Mouse (Mus musculus): Measurements from ENCODE around the gene Dmrta1. TPM values are rescaled to one million over a fixed set of nuclear protein-coding genes. Genes with fewer than 3 reads are reported as not detected.

Gene Dmrta1
- total and polyA plus RNA-seq, 2 experiments, result 0.06 to 0.28 TPM

DNA sequence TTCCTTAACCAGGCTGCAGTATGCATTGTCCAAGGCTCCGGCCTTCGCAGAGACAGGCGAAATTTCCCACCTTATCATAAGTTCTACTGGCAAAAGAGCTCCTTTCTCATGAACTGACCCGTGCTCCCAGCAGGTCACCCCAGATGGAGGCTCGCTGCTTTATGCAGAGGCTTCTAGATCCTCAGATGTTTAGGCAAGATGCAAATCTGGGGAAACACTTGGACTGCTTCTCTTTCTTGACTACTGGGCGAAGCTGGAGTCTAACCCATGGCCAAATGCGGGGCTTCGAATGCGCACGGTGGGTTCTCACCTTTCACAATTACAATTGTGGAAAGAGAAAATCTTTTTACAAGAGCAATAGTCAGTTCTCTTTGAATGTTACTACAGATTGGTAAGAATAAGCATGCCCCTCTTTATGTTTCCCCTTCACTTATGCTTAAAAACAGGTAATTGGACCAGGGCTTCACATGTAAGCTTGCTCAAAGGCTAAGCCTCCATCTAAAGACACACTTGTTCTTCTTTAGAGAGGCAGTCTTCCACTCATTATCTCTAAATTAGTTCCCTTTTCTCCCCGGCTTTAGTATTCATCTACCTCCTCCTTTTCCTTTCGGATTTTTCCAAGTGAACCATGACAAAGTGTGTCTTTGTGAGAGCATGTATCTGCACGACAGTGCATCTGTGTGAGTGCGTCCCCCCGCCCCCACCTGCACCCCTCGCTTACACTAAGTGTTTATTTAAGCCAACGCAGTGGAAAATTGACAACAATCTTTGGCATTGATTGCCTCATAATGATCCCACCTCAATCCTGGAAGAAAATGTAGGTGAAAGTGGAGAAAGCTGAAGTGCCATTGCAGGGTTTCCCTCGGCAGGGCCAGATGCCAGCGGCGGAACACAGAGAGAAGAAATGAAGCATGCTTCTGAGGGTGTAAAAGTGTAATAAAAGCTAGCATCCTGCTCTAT, 28.6 kb upstream of the Dmrta1 start:
- no peaks in the 10 kb centered on the region for H3K27me3 ChIP-seq (ENCODE audit: control insufficient read depth, insufficient read depth, low read length)
- H3K4me3 ChIP-seq (ENCODE audit: insufficient read depth, low read depth, low read length), result no peak overlapping the region
- DNase-seq (ENCODE audit: extremely low read depth, low read depth, low spot score), result no peak
- 83% methylated on average over 20 of the region's 20 CpGs for WGBS
- H3K36me3 ChIP-seq (ENCODE audit: control insufficient read depth, insufficient read depth, low read length), result no peaks in the 10 kb centered on the region
- H3K4me1 ChIP-seq (ENCODE audit: control insufficient read depth, insufficient read depth, low read length), result no peaks in the 10 kb centered on the region
- H3K9ac ChIP-seq (ENCODE audit: low read depth, low read length), result no peak overlapping the region
- TF ChIP-seq CTCF (IDR thresholded peaks at IDR 0.05; ENCODE audit: low read depth, low read length), result no peak
- no peak for TF ChIP-seq POLR2A (IDR thresholded peaks at IDR 0.05; ENCODE audit: extremely low read depth, insufficient read depth, low read length)
- no peaks in the 10 kb centered on the region for H3K79me2 ChIP-seq (ENCODE audit: control insufficient read depth, insufficient read depth, low read length)
- no peak overlapping the region for H3K27ac ChIP-seq (replicated peaks; ENCODE audit: insufficient read depth, low read depth, low read length)

DNA sequence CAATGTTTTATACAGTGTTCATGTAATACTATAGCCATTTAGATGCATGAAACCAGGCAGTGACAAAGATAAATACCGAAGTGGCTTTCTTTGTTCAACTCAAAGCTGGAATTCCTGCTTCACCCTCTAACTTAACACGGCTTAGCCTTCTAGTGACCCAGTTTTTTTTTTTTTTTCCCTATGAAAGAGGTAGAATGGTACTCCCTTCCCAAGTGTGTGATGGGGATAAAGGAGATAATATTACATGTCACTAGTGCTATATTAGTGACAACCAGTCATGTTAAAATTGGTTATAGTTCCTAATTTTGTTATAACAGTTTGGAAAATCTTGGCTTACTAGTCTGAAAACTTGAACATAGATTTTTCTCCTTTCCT, 27.9 kb upstream of the Dmrta1 start:
- Histone ChIP-seq H3K9ac (ENCODE audit: low read depth, low read length) (no peak overlapping the region), H3K27ac (replicated peaks; ENCODE audit: insufficient read depth, low read depth, low read length) (no peak overlapping the region), H3K79me2 (ENCODE audit: control insufficient read depth, insufficient read depth, low read length) (no peaks in the 10 kb centered on the region), H3K4me3 (ENCODE audit: insufficient read depth, low read depth, low read length) (no peak overlapping the region), H3K4me1 (ENCODE audit: control insufficient read depth, insufficient read depth, low read length) (no peaks in the 10 kb centered on the region), H3K27me3 (ENCODE audit: control insufficient read depth, insufficient read depth, low read length) (no peaks in the 10 kb centered on the region), H3K36me3 (ENCODE audit: control insufficient read depth, insufficient read depth, low read length) (no peaks in the 10 kb centered on the region)
- no peak for DNase-seq (ENCODE audit: extremely low read depth, low read depth, low spot score)
- WGBS, result 84% methylated on average over 2 of the region's 2 CpGs
- TF ChIP-seq POLR2A (IDR thresholded peaks at IDR 0.05; ENCODE audit: extremely low read depth, insufficient read depth, low read length), result no peak
- no peak for TF ChIP-seq CTCF (IDR thresholded peaks at IDR 0.05; ENCODE audit: low read depth, low read length)

DNA sequence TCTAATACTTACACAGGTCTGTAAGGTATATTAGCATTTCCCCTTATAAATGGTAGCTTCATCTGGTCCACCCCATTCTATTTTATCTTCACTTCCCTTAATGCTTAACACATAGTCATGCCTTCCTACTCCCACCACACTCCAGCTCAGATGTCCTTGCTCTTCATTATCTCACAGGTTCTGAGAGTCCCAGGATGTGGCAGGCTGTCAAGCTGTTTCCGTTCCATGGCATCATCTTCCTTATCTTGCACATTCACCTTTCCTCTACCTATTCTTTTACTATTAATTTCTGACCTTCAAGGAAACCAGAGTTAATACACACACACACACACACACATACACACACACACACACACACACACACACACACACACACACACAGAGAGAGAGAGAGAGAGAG, 27.5 kb upstream of the Dmrta1 start:
- TF ChIP-seq CTCF (IDR thresholded peaks at IDR 0.05; ENCODE audit: low read depth, low read length) (no peak), POLR2A (IDR thresholded peaks at IDR 0.05; ENCODE audit: extremely low read depth, insufficient read depth, low read length) (no peak)
- Histone ChIP-seq H3K27ac (replicated peaks; ENCODE audit: insufficient read depth, low read depth, low read length) (no peak overlapping the region), H3K4me3 (ENCODE audit: insufficient read depth, low read depth, low read length) (no peak overlapping the region), H3K4me1 (ENCODE audit: control insufficient read depth, insufficient read depth, low read length) (no peaks in the 10 kb centered on the region), H3K27me3 (ENCODE audit: control insufficient read depth, insufficient read depth, low read length) (no peaks in the 10 kb centered on the region), H3K79me2 (ENCODE audit: control insufficient read depth, insufficient read depth, low read length) (no peaks in the 10 kb centered on the region), H3K36me3 (ENCODE audit: control insufficient read depth, insufficient read depth, low read length) (no peaks in the 10 kb centered on the region), H3K9ac (ENCODE audit: low read depth, low read length) (no peak overlapping the region)
- no peak for DNase-seq (ENCODE audit: extremely low read depth, low read depth, low spot score)
- WGBS, result 74% methylated on average over 1 of the region's 1 CpGs

DNA sequence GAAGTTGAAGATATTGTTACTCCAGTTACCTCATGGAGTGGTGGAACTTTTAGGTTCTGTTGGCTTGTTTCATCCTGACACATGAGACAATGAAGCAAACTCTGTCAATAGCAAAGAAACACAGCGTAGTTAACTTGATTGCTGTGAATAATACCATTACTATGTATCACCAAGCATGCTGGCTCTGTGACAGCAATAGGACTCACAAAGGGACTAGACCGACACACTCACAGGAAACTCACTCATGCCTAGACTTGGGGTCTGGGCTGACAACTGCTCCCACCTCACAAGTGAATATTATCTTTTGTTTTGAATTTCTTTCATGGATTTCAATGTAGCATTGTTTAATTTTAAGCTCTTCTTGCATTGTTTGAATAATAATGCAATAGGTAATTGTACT, 15.8 kb upstream of the Dmrta1 start:
- Histone ChIP-seq H3K9ac (ENCODE audit: low read depth, low read length) (no peak overlapping the region), H3K4me1 (ENCODE audit: control insufficient read depth, insufficient read depth, low read length) (no peaks in the 10 kb centered on the region), H3K36me3 (ENCODE audit: control insufficient read depth, insufficient read depth, low read length) (no peaks in the 10 kb centered on the region), H3K4me3 (ENCODE audit: insufficient read depth, low read depth, low read length) (no peak overlapping the region), H3K27ac (replicated peaks; ENCODE audit: insufficient read depth, low read depth, low read length) (no peak overlapping the region), H3K79me2 (ENCODE audit: control insufficient read depth, insufficient read depth, low read length) (no peaks in the 10 kb centered on the region), H3K27me3 (ENCODE audit: control insufficient read depth, insufficient read depth, low read length) (no peaks in the 10 kb centered on the region)
- no peak for DNase-seq (ENCODE audit: extremely low read depth, low read depth, low spot score)
- no peak for TF ChIP-seq CTCF (IDR thresholded peaks at IDR 0.05; ENCODE audit: low read depth, low read length)
- TF ChIP-seq POLR2A (IDR thresholded peaks at IDR 0.05; ENCODE audit: extremely low read depth, insufficient read depth, low read length), result no peak
- WGBS, result 73% methylated on average over 2 of the region's 2 CpGs

DNA sequence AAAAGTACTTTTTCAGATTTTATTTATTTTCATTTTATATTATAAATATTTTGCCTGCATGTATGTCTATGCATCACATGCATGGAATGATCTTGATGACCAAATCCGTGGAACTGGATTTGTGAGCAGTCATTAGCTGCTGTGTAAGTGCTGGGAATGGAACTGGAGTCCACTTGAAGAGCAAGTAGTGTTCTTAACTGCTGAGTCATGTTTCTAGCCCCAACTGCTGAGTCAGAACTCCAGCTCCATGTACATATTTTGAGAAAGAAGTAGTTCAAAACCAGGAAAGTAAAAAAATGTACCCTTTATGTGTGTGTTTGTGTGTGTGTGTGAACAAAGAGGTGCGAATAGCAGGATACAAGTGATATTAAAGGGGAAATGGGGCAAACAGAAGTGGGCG, 4.5 kb upstream of the Dmrta1 start:
- 70% methylated on average over 3 of the region's 3 CpGs for WGBS
- Histone ChIP-seq H3K9ac (ENCODE audit: low read depth, low read length) (no peak overlapping the region), H3K36me3 (ENCODE audit: control insufficient read depth, insufficient read depth, low read length) (no peaks in the 10 kb centered on the region), H3K4me3 (ENCODE audit: insufficient read depth, low read depth, low read length) (no peak overlapping the region), H3K4me1 (ENCODE audit: control insufficient read depth, insufficient read depth, low read length) (no peaks in the 10 kb centered on the region), H3K79me2 (ENCODE audit: control insufficient read depth, insufficient read depth, low read length) (no peaks in the 10 kb centered on the region), H3K27ac (replicated peaks; ENCODE audit: insufficient read depth, low read depth, low read length) (no peak overlapping the region), H3K27me3 (ENCODE audit: control insufficient read depth, insufficient read depth, low read length) (no peaks in the 10 kb centered on the region)
- DNase-seq (ENCODE audit: extremely low read depth, low read depth, low spot score), result no peak
- TF ChIP-seq CTCF (IDR thresholded peaks at IDR 0.05; ENCODE audit: low read depth, low read length) (no peak), POLR2A (IDR thresholded peaks at IDR 0.05; ENCODE audit: extremely low read depth, insufficient read depth, low read length) (no peak)

DNA sequence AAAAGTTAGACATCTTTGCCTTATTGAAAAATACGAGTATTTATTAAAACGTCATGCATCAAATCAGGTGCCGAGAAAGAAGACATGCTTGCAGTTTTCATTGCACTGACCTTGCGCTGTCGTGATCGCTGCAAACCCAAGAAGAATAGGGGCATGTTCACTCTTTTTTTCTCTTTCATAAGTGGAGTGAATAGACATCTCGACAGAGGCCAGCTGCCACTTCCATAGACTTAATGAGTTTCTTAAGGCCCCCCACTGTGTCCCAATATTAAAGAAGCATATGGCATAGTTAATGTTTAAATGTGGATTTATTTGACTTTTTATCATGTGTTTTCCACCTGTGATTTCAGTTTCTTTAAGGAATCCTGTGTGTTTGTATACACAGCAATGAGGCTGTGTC, 1.3 kb upstream of the Dmrta1 start:
- Histone ChIP-seq H3K36me3 (ENCODE audit: control insufficient read depth, insufficient read depth, low read length) (no peaks in the 10 kb centered on the region), H3K4me3 (ENCODE audit: insufficient read depth, low read depth, low read length) (no peak overlapping the region), H3K4me1 (ENCODE audit: control insufficient read depth, insufficient read depth, low read length) (no peaks in the 10 kb centered on the region), H3K27ac (replicated peaks; ENCODE audit: insufficient read depth, low read depth, low read length) (no peak overlapping the region), H3K27me3 (ENCODE audit: control insufficient read depth, insufficient read depth, low read length) (no peaks in the 10 kb centered on the region), H3K79me2 (ENCODE audit: control insufficient read depth, insufficient read depth, low read length) (no peaks in the 10 kb centered on the region), H3K9ac (ENCODE audit: low read depth, low read length) (no peak overlapping the region)
- no peak for TF ChIP-seq POLR2A (IDR thresholded peaks at IDR 0.05; ENCODE audit: extremely low read depth, insufficient read depth, low read length)
- TF ChIP-seq CTCF (IDR thresholded peaks at IDR 0.05; ENCODE audit: low read depth, low read length), result no peak
- no peak for DNase-seq (ENCODE audit: extremely low read depth, low read depth, low spot score)
- WGBS, result 84% methylated on average over 7 of the region's 7 CpGs

Measured in liver, adult 2 months (tissue).